Mouse (Mus musculus) neural tube, embryonic 10.5 days (tissue): Measurements from ENCODE around the gene Gk2.

Source experiments
- DNase-seq: peaks from one replicate; pipeline ENCODE4 v3.0.0-alpha.2; 2017; ENCODE audit warnings: low spot score; ENCODE audit errors: extremely low spot score

Gene Gk2

GRCm38 (mm10) chr5:97456816-97457215, at the start of gene Gk2:
Gene Gk2, minus strand, starts transcription at chr5:97457021.
- DNase-seq, result no peak

GRCm38 (mm10) chr5:97498041-97498440, 41.2 kb upstream of the Gk2 start:
- no peak for DNase-seq

- DNase-seq, result no peak
Measured at GRCm38 (mm10) chr5:97495488-97496092, 38.8 kb upstream of the Gk2 start.

GRCm38 (mm10) chr5:97493421-97493820, 36.6 kb upstream of the Gk2 start:
- DNase-seq, result no peak

GRCm38 (mm10) chr5:97486141-97486540, 29.3 kb upstream of the Gk2 start:
- no peak for DNase-seq

- DNase-seq, result no peak
Measured at GRCm38 (mm10) chr5:97479991-97480390, 23.2 kb upstream of the Gk2 start.

GRCm38 (mm10) chr5:97467246-97467645, 10.4 kb upstream of the Gk2 start:
- DNase-seq, result no peak

- DNase-seq, result no peak
Measured at GRCm38 (mm10) chr5:97466430-97467158, 9.8 kb upstream of the Gk2 start.

GRCm38 (mm10) chr5:97465956-97466355, 9.1 kb upstream of the Gk2 start:
- DNase-seq, result no peak

- DNase-seq, result no peak
Measured at GRCm38 (mm10) chr5:97462856-97463255, 6.0 kb upstream of the Gk2 start.

- DNase-seq, result no peak
Measured at GRCm38 (mm10) chr5:97451451-97451850, 5.4 kb downstream of the Gk2 start.

GRCm38 (mm10) chr5:97444191-97444590, 12.6 kb downstream of the Gk2 start:
- DNase-seq, result no peak

GRCm38 (mm10) chr5:97432512-97432911, 24.3 kb downstream of the Gk2 start:
- no peak for DNase-seq

GRCm38 (mm10) chr5:97429976-97430375, 26.8 kb downstream of the Gk2 start:
- DNase-seq, result no peak

GRCm38 (mm10) chr5:97421669-97422068, 35.2 kb downstream of the Gk2 start:
- DNase-seq, result no peak

- no peak for DNase-seq
Measured at GRCm38 (mm10) chr5:97417185-97417584, 39.6 kb downstream of the Gk2 start.

- DNase-seq, result no peak
Measured at GRCm38 (mm10) chr5:97415837-97416236, 41.0 kb downstream of the Gk2 start.

GRCm38 (mm10) chr5:97413716-97414115, 43.1 kb downstream of the Gk2 start:
- no peak for DNase-seq

GRCm38 (mm10) chr5:97410190-97410589, 46.6 kb downstream of the Gk2 start:
- DNase-seq, result no peak

- no peak for DNase-seq
Measured at GRCm38 (mm10) chr5:97409234-97409704, 47.6 kb downstream of the Gk2 start.
